Mouse (Mus musculus) left cerebral cortex, postnatal 4 days (tissue): ENCODE measurements at regions not wholly inside any gene's neighbourhood (a gene's known extent, or its start where the extent isn't known, plus 50 kb on each side); places are given as distances from the start of the nearest gene placed in this dataset.

Experiments used
- DNase-seq: peaks from one replicate; pipeline ENCODE4 v3.0.0-alpha.2; 2022
- intact Hi-C: fragments of 180-260 bp; cut with DNase I; formaldehyde crosslinking; loops from one replicate; pipeline ENCODE4 v1.15.1; 2025

DNA sequence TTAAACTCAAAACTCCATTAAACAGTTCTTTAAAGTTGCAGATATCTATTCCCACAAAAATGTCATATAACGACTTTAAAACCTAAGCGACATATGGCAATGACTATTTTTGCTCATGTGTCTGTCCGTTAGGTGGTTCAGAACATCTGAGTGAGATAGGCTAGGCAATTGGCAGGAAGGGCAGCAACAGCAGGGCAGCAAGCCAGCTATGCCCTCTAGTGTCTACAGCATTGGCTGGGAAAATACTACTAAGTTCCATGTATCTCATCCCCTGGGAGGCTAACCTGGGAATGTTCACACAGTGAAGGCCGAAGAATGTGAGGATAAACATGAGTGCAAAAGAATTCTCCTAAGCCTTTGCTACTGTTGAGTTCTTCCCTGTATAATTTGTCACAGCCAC lies 410.0 kb upstream of the Pkn2 start:
- DNase-seq: peak; percentile 6
- intact Hi-C loops: no loop called here

DNA sequence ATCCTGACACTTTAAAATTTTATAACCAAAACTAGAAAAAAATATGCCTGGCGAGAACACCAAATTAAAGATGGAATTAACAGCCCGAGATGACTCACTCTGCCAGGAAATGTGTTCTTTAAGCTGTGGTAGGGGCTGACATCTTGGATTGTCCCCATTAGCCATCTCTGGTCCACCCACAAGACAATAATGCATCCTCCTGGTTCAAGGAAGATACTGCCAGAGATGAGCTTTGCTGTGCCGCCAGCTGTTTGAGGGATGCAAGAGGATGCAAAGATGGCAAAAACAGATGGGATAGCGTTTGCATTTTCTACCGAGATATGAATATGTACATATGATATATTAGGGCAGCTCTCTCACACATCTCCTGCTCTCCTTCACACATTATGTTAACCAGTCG lies 382.3 kb upstream of the Pkn2 start:
- DNase-seq: no peak
- intact Hi-C loops: no loop called here

DNA sequence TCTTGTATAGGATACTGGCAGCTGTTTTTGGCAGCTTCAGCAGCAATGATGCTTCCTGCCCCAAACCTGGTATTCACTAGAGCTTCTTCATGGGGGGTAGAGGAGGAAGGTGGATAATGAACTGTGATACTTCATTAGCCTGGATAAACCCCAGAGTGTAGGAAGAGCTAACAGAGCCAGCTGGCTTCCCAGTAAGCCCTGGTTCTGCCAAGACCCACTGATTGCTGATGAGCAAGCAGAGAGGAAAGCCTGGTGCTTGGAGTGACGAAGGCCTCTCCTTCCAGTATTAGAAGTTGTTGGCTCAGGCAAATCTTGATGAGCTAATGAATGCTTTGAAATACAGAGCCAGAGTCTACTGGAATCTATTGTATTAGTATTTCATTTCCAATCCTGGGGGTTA lies 370.8 kb upstream of the Pkn2 start:
- intact Hi-C loops: no loop called here
- peak; percentile 2 for DNase-seq

DNA sequence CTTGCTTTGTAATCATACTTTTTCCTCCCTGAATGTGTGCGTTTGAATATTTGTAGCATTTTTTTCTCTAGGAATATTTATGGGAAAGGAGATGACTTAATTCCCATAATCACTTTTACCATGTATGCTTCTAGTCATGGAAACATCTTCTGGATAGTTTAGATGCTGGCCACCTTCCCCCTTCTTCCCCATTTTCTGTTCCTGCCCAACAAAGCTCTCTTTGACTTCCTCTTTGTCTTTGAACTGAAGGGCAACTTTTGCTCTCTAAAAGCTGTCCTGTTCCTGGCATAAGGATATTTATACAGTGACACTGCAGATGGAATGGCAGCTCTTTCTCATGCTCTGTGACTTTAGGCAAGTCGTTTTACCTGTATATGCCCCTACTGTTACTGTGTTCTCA lies 370.2 kb upstream of the Pkn2 start:
- intact Hi-C loops: no loop called here

DNA sequence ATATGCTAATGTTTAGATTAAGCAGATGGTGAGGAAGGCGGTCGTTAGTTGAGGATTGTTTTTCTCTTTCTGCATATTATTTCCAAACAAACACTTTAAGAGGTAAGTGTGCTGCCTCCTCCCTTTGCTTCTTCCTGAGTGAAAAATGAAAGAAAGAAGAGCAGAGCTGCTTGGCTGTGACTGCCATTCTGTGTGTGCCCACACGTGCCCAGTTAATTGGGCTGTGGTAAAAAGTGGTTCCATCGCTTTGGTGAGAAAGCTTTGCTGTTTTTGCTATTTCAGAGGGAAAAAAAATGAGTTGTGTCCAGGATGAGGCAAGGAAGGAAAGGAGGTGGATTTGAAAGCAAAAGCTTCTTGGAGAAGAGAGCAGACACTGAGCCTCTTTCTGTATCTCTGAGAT lies 360.9 kb upstream of the Pkn2 start:
- DNase-seq: no peak
- intact Hi-C loops: loop anchor here (10.0 kb wide), 3 partner anchors 962 to 1152 kb away; partner anchors contain the start of gene Lmo4

More for the DNA sequence above, 370.2 kb upstream of the Pkn2 start:
- DNase-seq: no peak

DNA sequence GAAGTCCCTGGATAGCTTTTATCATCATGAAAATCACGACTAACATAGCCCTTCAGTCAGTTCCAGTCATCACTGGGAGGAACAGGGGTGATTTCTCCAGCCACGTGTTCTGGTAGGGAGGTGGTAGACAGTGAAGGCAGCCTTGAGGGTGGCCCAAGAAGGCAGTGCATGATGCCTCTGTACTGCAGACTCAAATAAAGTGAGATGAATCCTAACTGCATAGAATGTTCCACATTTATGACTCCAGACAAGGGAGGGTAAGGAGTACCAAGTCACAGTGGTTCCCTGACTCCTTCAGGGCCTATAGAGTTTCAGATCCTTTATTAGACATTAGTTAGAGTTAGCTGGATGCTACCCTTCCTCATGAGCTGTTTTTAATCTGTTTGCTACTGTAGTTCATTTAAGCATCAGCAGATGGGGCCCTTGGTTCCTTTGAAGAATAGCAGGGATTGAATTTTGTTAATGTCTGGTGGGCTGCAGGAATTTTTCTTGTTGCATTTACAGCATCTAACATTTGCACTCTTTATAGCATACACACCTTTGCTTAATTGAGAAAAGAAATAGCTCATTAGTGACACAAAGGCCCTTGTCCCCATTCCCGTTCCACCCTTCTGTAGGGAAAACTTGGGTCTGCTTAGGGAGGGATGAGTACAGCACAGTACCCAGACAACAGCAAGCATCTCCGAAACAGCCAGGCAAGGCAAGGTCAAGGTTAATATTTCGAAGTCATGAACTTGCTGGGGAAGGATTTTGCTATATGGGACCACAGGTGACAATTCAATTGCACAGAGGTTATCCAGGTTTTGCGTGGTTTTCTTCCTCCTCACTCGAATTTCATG lies 359.0 kb upstream of the Pkn2 start:
- no peak for DNase-seq
- intact Hi-C loops: loop anchor here (10.0 kb wide), 3 partner anchors 964 to 1154 kb away; partner anchors contain the start of gene Lmo4

DNA sequence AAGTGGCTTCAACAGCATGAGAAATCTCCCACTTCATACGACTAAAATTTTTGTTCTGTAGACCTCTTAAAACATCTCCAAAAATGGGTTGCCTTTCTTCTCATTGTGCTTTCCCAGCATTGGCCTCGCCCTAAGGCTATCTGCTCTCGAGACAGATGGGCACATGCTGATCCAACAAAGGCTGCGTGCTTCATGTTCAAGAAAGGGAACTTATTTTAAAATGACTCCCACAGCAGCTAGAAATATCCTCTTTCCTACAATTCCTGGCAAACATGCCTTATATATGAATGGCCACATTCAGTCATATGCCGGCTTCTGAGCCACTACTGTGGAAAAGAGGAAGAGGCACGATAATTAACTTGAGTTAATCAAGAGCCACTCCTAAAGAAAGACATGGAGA lies 356.7 kb upstream of the Pkn2 start:
- intact Hi-C loops: no loop called here
- no peak for DNase-seq

DNA sequence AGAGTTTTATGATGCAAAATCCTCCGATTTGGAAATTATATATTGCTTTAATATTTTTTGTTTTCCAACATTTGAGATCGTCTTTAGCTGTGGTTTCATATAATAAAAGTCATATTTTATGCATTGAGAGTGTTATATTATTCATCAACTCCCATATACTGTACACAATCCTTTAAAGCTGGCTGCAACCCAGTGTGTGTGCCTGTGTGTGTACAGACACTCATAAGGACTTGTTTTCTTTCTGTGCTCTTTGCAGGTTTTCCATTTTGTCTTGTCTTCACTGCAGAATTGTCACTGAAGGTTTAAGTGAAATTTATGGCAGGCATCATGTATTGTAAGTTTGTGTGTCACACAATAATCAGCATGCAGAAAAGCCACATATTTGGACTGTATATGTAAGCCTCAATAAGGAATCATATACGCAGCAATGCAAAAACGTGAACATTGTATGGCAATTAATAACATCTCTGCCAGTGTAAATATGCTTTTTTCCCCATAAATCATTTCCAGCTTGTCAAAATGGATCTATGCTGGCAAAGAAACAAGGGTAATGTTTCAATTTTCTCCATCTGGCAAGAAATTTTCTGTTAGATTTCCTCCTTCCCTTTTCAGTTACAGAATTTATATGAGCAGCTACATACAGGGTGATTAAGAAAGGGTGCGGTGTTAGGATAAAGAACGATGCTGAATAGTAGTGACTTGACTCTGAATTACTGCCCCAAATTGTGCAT lies 342.4 kb upstream of the Pkn2 start:
- intact Hi-C loops: no loop called here
- DNase-seq: no peak

DNA sequence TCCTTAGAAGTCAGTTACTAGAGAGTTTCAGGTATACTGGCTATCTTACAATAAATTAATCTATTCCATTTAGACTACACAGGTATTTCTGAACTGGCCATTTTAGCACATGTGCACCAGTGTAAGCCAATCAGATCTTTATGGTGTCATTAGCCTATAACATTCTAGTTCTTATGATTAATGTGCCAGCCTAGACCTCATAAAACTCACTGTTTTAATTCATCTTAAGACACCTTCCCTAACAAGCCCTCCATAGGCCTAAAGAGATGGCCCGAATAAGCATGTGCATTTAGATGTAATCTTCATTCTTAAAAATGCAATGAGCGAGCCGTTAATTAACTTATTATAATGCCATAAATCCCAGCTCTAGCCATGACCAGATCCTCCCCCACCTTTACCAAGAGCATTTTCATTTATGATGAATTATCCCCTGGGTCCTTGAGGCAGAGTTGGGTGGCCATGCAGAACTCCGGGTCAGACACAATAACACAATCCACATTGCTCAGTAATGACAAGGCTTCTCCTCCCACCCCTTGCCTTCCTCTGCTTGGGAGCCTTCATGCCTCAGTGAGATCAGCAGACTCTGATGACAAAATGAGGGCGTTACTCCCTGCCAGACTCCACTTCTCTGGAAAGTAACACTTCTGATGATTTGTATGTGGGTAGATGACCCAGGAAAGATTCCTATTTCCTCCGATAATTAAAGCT lies 311.6 kb upstream of the Pkn2 start:
- intact Hi-C loops: no loop called here
- no peak for DNase-seq

DNA sequence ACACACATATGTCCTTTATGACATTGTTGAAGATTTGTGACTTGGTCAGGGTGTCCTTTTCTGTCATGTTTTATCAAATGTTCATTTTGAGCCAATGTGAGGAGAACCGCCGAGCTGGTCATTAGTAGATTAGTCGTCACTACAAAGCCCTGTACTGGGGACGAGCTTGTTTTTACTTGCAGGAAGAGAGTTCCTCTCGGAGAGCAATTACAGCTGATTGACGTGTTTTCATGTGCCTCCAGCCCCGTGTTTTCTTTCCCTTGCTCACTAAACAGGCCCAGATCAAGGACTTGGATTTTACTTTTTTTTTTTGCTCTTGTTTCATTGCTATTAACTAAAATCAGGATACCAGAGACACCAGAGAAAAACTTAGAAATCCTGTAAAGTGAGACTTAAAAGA lies 307.1 kb upstream of the Pkn2 start:
- DNase-seq: no peak
- intact Hi-C loops: no loop called here

DNA sequence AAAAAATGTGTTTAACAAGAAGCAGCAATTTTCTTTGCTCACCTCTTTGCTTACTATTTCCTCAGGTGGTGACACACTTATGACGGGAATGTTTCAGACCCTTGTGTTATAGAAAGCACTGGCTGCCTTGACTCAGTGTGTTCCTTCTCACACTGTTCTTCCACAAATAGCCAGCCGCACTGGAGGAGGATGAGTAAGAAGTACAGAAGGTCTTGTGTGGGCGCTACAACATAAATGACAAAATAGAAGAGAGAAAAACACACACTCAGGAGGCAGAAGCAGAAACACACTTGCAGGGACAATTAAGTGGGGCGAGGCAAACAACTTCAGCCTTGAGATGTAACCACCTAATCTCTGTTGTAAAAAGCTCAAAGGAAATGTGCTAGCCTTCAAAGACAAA lies 292.2 kb upstream of the Pkn2 start:
- no peak for DNase-seq

DNA sequence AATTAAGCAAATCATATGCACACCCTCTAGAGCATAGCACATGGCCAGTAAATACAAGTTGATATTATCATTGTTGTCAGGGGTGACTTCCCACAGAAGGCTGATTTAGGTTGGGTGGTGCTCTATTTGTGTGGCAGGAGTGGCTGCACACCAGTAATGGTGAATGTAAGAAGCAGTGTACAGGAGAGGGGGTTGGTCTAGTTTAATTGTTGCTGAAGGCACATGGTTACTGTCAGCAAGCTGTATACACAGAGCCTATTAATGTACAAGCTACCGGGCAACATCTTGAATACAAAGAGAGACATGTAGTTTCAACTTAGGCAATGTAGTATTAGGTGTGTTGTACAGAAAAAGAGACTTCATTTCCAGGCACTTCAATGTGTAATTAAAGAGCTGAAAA lies 280.6 kb upstream of the Pkn2 start:
- DNase-seq: no peak
- intact Hi-C loops: no loop called here

More for the DNA sequence above, 292.2 kb upstream of the Pkn2 start:
- intact Hi-C loops: no loop called here

DNA sequence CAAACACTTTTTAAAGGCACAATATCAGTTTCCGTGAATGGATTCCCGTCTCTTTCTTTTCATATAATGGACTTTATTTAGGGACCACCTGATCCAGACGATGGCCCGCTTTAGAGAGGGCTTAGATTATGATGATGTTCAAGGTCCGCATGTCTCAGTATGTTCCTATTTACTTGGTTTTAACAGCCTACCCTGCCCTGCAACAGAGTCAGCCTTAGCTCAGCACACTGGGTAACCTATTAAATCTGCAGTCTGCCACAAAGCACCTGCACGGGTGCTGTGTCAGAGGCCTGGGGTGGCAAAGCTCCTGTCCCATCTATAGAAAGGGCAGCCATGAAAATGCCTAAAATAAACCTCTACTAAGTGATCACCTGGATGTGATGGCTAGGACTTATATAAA lies 280.2 kb upstream of the Pkn2 start:
- DNase-seq: no peak
- intact Hi-C loops: no loop called here

DNA sequence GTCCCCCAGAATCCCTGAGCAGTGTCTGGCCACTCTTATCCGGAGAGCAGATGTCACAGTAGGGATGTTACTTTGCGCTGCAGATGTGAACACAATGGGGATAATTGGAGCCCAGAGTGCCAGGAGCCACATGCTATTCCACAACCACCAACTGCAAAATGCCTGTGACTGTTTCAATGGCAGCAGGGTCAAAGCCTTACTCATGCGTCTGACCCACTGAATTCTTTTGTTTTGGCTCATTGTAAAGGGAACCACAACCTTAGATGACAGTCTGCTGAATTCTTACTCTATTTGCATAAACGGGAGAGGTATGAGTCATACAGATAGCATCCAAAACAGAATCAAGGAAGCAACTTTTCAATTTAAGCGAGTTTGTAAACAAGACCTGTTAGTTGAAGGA lies 276.8 kb upstream of the Pkn2 start:
- DNase-seq: no peak
- intact Hi-C loops: no loop called here

DNA sequence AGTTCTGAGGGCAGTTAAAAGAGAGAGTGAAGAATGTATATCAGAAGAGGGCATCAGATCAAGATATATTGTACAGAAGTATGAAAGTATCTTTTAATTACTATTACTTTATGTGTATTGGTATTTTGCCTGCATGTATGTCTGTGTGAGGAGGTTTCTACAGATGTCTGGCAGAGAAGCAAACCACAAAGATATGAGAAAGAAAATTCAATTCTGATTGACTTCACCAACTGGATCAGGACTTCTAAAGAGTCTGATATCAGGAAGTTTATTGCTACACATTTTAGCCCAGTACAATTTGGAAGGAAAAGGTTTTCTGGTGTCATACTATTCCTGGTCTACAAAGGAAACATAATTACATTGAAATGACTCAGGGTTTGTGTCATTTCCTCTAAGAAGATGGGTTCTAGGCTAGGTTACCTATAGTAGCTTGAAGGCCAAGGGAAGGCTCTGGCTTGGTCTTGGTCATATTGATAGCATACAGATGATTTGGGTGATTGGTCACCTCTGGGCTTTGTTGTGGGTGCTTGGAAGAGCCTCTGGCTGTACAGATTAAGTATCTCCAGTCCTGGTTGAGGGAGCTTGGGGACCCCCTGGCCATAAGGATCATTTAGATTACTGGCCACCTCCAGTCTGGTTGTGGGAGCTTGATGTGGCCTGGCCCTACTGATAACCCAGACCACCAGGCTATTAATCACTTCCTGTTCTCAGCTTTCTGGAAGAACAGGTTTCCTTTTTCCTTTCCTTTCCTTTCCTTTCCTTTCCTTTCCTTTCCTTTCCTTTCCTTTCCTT lies 275.1 kb upstream of the Pkn2 start:
- DNase-seq: no peak
- intact Hi-C loops: no loop called here

DNA sequence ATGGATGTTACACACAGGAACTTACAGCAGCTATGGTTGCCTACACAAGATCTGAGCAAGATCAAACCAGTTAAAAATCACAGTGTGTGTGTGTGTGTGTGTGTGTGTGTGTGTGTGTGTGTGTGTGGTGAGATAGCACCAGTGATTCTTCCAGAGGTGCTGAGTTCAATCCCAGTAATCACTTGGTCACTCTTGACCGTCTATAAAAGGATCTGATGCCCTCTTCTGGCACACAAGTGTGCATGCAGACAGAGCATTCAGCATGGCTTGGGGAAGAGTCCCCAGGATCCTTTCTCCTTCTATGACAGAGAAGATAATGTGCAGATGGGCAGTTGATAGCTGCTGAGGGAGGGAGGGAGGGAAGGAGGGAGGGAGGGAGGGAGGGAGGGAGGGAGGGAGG lies 274.4 kb upstream of the Pkn2 start:
- intact Hi-C loops: no loop called here
- DNase-seq: no peak

DNA sequence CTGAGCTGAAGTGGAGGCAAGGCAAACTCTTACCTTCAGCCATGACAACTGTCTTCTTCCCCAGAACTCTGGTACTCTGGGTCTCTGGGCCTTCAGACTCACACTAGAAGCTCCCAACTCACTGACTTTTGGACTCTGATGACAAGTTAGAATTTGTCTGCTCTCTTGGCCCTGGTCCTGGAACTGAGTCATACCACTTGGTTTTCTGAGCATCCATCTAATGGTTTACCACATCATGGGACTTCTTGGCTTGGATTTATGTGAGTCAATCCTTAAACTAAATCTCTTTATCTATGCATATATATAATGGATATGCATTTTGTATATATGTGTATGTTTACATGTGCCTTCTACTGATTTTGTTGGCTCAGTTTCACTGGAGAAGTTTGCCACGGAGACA lies 273.8 kb upstream of the Pkn2 start:
- no peak for DNase-seq
- intact Hi-C loops: no loop called here

DNA sequence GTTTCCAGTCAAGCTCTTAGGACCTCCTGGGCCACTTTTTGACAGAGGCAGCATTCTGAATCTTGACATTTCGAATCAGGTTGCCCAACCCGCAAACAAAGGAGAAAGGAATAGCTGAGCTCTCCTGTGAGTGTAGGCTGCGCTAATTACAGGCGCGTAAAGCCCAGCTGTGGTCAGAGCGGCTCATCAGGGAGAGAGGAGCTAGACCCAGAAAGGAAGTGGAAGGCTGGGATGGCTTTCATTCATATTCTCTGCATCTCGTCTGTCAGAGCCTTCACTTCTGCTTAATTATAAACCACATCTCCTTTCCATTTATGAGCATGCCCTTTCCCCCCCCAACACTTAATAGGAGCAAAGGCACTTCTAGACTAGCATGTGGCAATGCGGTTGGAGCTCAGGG lies 265.7 kb upstream of the Pkn2 start:
- intact Hi-C loops: no loop called here
- no peak for DNase-seq

DNA sequence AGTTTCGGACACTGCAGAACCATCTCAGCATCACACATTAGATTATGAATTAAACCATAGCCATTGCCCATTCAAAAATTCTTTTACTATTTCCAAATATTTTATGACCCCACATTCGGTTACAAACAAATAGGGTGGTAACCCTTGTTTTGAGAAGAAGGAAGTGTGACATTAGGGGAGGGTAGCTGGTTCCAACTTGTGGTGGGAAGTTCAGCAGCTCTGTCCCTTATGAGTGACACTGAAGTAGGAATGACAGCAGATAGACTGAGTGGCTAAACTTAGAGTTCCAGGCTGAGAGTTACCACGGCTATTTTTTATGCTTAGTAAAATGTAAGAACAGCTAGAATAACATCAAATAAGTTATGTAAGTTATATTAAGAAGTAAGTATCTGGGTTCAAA lies 257.1 kb upstream of the Pkn2 start:
- no peak for DNase-seq
- intact Hi-C loops: no loop called here

DNA sequence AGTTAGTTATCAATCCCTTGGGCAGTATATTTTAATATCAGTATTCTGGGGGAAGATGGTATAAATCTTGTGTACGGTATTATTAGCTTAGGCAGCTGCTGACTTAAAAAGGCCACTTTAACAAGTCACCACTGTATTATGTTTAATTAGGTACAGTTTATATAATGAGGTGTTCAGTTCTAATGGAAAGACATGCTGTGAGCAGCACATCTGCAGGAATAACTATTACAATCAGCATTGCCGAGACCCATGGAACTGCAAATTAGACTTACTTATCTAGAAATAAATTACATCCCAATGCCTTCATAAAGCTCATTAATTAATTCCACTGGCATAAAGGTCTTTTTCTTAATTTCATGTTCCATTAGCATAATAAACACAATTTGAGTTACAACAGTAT lies 252.7 kb upstream of the Pkn2 start:
- DNase-seq: no peak
- intact Hi-C loops: no loop called here

DNA sequence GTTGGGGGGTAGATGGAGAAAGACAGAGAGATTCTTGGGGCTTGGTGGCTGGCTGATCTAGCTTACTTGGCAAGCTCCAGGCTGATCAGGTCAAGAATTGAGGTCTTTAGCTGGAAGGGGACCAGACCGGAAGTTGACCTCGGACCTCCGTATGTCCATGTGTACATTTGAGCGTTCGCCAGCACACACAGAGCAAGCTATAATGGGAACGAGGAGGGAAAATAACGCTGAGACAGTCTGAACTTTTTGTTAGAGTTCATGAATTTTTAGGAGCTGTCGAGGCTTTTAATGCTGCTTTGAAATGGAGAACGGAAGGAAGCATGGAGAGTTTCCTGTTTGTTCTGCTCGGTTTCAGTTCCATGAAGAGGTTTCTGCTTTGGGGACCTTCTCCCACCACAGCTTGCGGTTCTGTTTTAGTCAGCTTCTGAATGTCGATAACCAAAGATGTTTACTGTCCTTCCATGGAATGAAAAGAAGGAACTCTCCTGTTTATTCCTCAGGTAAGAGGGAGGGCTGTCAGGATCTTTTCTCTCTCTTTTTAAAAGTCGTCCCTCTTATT lies 226.0 kb upstream of the Pkn2 start:
- DNase-seq: no peak
- intact Hi-C loops: no loop called here
